Mouse (Mus musculus): ENCODE data around the gene Bak1. TPM values are rescaled to one million over a fixed set of nuclear protein-coding genes. Genes with fewer than 3 reads are reported as not detected.
"Not testable (repeated sequence)": the region's sequence is repeated elsewhere in the genome, so short reads cannot be mapped to it uniquely, and the experiment has no call there.

Bak1 gene
- polyA plus RNA-seq, 1 experiment from 2014 or later = 2.6 TPM

DNA sequence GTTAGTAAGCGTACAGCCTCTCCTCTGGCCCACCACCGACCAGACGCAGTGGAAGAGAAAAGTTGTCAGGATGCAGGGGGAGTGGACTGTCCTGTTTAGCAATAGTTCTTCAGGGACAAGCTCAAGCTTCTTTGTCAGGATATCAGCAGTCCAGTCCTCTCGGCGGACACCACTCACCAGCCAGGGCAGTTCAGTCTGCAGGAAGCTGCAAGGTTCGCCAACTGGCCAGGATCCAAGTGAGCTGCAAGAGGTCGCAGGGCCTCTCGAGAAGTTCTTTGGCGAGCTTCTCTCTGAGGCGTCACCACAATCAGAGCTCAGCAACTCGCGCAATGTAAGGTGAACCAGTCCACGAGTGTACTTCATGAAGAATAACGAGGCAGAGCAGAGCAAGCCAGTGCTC, 34.4 kb downstream of the Bak1 start:
- Histone ChIP-seq H3K9me3 (replicated peaks; ENCODE audit: control insufficient read depth, low read length) (no peaks in the 10 kb centered on the region), H3K4me1 (ENCODE audit: control insufficient read depth, low read depth, low read length) (no peaks in the 10 kb centered on the region), H3K4me2 (ENCODE audit: low read depth, low read length) (no peak overlapping the region), H3K4me3 (ENCODE audit: low read depth, low read length) (no peak overlapping the region), H3K27ac (ENCODE audit: low read length) (no peak overlapping the region), H3K36me3 (ENCODE audit: control insufficient read depth, insufficient read depth) (no peaks in the 10 kb centered on the region), H3K27me3 (ENCODE audit: control insufficient read depth, insufficient read depth, low read depth, low read length) (no peaks in the 10 kb centered on the region), H3K9ac (ENCODE audit: low read depth, low read length) (no peak overlapping the region)
- 68% methylated on average over 14 of the region's 14 CpGs for WGBS (ENCODE audit: insufficient replicate concordance)
- no peak for ATAC-seq (ENCODE audit: low read depth)

- Histone ChIP-seq H3K9me3 (replicated peaks; ENCODE audit: control insufficient read depth, low read length) (no peaks in the 10 kb centered on the region), H3K9ac (ENCODE audit: low read depth, low read length) (no peak overlapping the region), H3K27ac (ENCODE audit: low read length) (no peak overlapping the region), H3K4me3 (ENCODE audit: low read depth, low read length) (no peak overlapping the region), H3K4me2 (ENCODE audit: low read depth, low read length) (no peak overlapping the region), H3K4me1 (ENCODE audit: control insufficient read depth, low read depth, low read length) (no peaks in the 10 kb centered on the region), H3K27me3 (ENCODE audit: control insufficient read depth, insufficient read depth, low read depth, low read length) (no peaks in the 10 kb centered on the region), H3K36me3 (ENCODE audit: control insufficient read depth, insufficient read depth) (no peaks in the 10 kb centered on the region)
- no peak for ATAC-seq (ENCODE audit: low read depth)
Measured at GRCm38 (mm10) chr17:26990521-26990920, 38.3 kb downstream of the Bak1 start.

DNA sequence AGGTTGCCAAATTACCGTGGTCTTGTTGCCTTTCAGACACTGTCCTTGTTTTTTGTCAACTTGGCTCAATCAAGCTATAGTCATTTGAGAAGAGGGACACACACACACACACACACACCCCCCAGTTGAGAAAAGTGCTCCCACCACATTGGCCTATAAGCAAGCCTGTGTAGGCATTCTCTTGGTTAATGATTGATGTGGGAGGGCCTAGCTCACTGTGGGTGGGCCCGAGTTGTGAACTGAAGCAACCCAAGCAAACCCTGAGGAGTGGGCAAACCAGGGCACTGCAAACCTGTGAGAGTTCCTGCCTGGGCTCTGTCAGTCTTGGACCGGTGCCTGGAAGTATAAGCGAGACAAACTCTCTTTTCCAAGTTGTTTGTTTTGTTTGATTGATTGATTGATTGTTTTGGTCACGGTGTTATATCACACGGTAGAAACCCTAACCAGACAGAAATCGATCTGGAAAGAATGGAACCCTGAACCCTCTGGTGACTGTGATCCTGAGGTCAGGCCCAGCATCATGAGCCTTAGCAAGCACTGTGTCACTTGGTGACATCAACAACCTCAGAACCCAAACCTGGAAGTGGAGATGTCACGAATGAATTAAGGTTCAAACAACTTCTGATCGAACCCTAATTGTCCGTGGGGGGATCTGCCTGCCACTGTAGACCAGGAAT, 43.2 kb downstream of the Bak1 start:
- peak; percentile 77 for ATAC-seq (ENCODE audit: low read depth)
- WGBS (ENCODE audit: insufficient replicate concordance) = 65% methylated on average over 10 of the region's 10 CpGs
- no peak overlapping the region for H3K4me2 ChIP-seq (ENCODE audit: low read depth, low read length)

GRCm38 (mm10) chr17:26983382-26983781, 45.4 kb downstream of the Bak1 start:
- 81% methylated on average over 4 of the region's 4 CpGs for WGBS (ENCODE audit: insufficient replicate concordance)
- Histone ChIP-seq H3K36me3 (ENCODE audit: control insufficient read depth, insufficient read depth) (no peaks in the 10 kb centered on the region), H3K4me2 (ENCODE audit: low read depth, low read length) (no peak overlapping the region), H3K4me3 (ENCODE audit: low read depth, low read length) (no peak overlapping the region), H3K27ac (ENCODE audit: low read length) (no peak overlapping the region), H3K4me1 (ENCODE audit: control insufficient read depth, low read depth, low read length) (no peaks in the 10 kb centered on the region), H3K27me3 (ENCODE audit: control insufficient read depth, insufficient read depth, low read depth, low read length) (no peaks in the 10 kb centered on the region), H3K9ac (ENCODE audit: low read depth, low read length) (no peak overlapping the region), H3K9me3 (replicated peaks; ENCODE audit: control insufficient read depth, low read length) (no peaks in the 10 kb centered on the region)
- no peak for ATAC-seq (ENCODE audit: low read depth)

More for the DNA sequence above, 43.2 kb downstream of the Bak1 start:
- Histone ChIP-seq H3K27ac (ENCODE audit: low read length) (no peak overlapping the region), H3K36me3 (ENCODE audit: control insufficient read depth, insufficient read depth) (no peaks in the 10 kb centered on the region), H3K4me1 (ENCODE audit: control insufficient read depth, low read depth, low read length) (no peaks in the 10 kb centered on the region), H3K27me3 (ENCODE audit: control insufficient read depth, insufficient read depth, low read depth, low read length) (no peaks in the 10 kb centered on the region), H3K9me3 (replicated peaks; ENCODE audit: control insufficient read depth, low read length) (no peaks in the 10 kb centered on the region), H3K9ac (ENCODE audit: low read depth, low read length) (no peak overlapping the region), H3K4me3 (ENCODE audit: low read depth, low read length) (no peak overlapping the region)

GRCm38 (mm10) chr17:26981050-26981449, 47.8 kb downstream of the Bak1 start:
- WGBS (ENCODE audit: insufficient replicate concordance) = 14% methylated on average over 2 of the region's 2 CpGs
- H3K27ac ChIP-seq (ENCODE audit: low read length) = no peak overlapping the region
- H3K36me3 ChIP-seq (ENCODE audit: control insufficient read depth, insufficient read depth) = peaks cover 7% of the 10 kb centered on the region
- no peak overlapping the region for H3K4me2 ChIP-seq (ENCODE audit: low read depth, low read length)
- H3K9me3 ChIP-seq (replicated peaks; ENCODE audit: control insufficient read depth, low read length) = no peaks in the 10 kb centered on the region
- no peaks in the 10 kb centered on the region for H3K4me1 ChIP-seq (ENCODE audit: control insufficient read depth, low read depth, low read length)
- ATAC-seq (ENCODE audit: low read depth) = no peak
- H3K27me3 ChIP-seq (ENCODE audit: control insufficient read depth, insufficient read depth, low read depth, low read length) = no peaks in the 10 kb centered on the region
- H3K4me3 ChIP-seq (ENCODE audit: low read depth, low read length) = no peak overlapping the region
- H3K9ac ChIP-seq (ENCODE audit: low read depth, low read length) = no peak overlapping the region

- peaks cover 10% of the 10 kb centered on the region for H3K36me3 ChIP-seq (ENCODE audit: control insufficient read depth, insufficient read depth)
- ATAC-seq (ENCODE audit: low read depth) = no peak
- WGBS (ENCODE audit: insufficient replicate concordance) = 45% methylated on average over 2 of the region's 2 CpGs
Measured at GRCm38 (mm10) chr17:26979426-26979825, 49.4 kb downstream of the Bak1 start.

DNA sequence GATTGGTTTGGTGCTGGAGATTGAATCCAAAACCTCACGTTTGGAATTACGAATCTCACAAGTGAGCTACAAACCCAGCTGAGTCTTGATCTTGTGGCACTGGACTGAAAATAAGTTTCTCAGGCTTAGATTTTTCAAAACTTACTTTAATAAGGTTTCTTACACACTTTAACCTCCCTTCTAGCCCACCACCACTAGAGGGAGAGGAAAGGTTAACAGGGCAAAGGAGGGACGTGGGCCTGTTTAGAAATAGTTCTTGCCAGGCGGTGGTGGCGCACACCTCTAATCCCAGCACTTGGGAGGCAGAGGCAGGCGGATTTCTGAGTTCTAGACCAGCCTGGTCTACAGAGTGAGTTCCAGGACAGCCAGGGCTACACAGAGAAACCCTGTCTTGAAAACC, 51.5 kb downstream of the Bak1 start:
- not testable (repeated sequence) for H3K4me2 ChIP-seq (ENCODE audit: low read depth, low read length); H3K27ac ChIP-seq (ENCODE audit: low read length); H3K27me3 ChIP-seq (ENCODE audit: control insufficient read depth, insufficient read depth, low read depth, low read length); H3K4me3 ChIP-seq (ENCODE audit: low read depth, low read length); H3K9me3 ChIP-seq (replicated peaks; ENCODE audit: control insufficient read depth, low read length); ATAC-seq (ENCODE audit: low read depth); H3K9ac ChIP-seq (ENCODE audit: low read depth, low read length)
- Histone ChIP-seq H3K4me1 (ENCODE audit: control insufficient read depth, low read depth, low read length) (peaks cover 20% of the 10 kb centered on the region), H3K36me3 (ENCODE audit: control insufficient read depth, insufficient read depth) (peaks cover 10% of the 10 kb centered on the region)
- WGBS (ENCODE audit: insufficient replicate concordance) = 75% methylated on average over 6 of the region's 6 CpGs

More at GRCm38 (mm10) chr17:26979426-26979825, 49.4 kb downstream of the Bak1 start:
- Histone ChIP-seq H3K4me3 (ENCODE audit: low read depth, low read length) (no peak overlapping the region), H3K4me1 (ENCODE audit: control insufficient read depth, low read depth, low read length) (peaks cover 10% of the 10 kb centered on the region), H3K4me2 (ENCODE audit: low read depth, low read length) (no peak overlapping the region), H3K27ac (ENCODE audit: low read length) (no peak overlapping the region), H3K9ac (ENCODE audit: low read depth, low read length) (no peak overlapping the region), H3K27me3 (ENCODE audit: control insufficient read depth, insufficient read depth, low read depth, low read length) (no peaks in the 10 kb centered on the region), H3K9me3 (replicated peaks; ENCODE audit: control insufficient read depth, low read length) (no peaks in the 10 kb centered on the region)

- no peak overlapping the region for H3K9ac ChIP-seq (ENCODE audit: low read depth, low read length)
- no peaks in the 10 kb centered on the region for H3K27me3 ChIP-seq (ENCODE audit: control insufficient read depth, insufficient read depth, low read depth, low read length)
- no peak overlapping the region for H3K4me3 ChIP-seq (ENCODE audit: low read depth, low read length)
- ATAC-seq (ENCODE audit: low read depth) = no peak
- H3K36me3 ChIP-seq (ENCODE audit: control insufficient read depth, insufficient read depth) = peaks cover 10% of the 10 kb centered on the region
- no peaks in the 10 kb centered on the region for H3K9me3 ChIP-seq (replicated peaks; ENCODE audit: control insufficient read depth, low read length)
- no peak overlapping the region for H3K4me2 ChIP-seq (ENCODE audit: low read depth, low read length)
- H3K27ac ChIP-seq (ENCODE audit: low read length) = no peak overlapping the region
- peaks cover 28% of the 10 kb centered on the region for H3K4me1 ChIP-seq (ENCODE audit: control insufficient read depth, low read depth, low read length)
Measured at GRCm38 (mm10) chr17:26975415-26975814, 53.4 kb downstream of the Bak1 start.

GRCm38 (mm10) chr17:26974547-26974946, 54.3 kb downstream of the Bak1 start:
- WGBS (ENCODE audit: insufficient replicate concordance) = 83% methylated on average over 15 of the region's 15 CpGs
- H3K4me1 ChIP-seq (ENCODE audit: control insufficient read depth, low read depth, low read length) = peaks cover 28% of the 10 kb centered on the region
- H3K36me3 ChIP-seq (ENCODE audit: control insufficient read depth, insufficient read depth) = peaks cover 10% of the 10 kb centered on the region
- peak overlapping the region; percentile 96; the same call in 1 of the 2 replicates for H3K4me2 ChIP-seq (ENCODE audit: low read depth, low read length)
- H3K9me3 ChIP-seq (replicated peaks; ENCODE audit: control insufficient read depth, low read length) = no peaks in the 10 kb centered on the region
- no peak overlapping the region for H3K9ac ChIP-seq (ENCODE audit: low read depth, low read length)
- H3K4me3 ChIP-seq (ENCODE audit: low read depth, low read length) = no peak overlapping the region
- H3K27ac ChIP-seq (ENCODE audit: low read length) = no peak overlapping the region
- no peak for ATAC-seq (ENCODE audit: low read depth)
- no peaks in the 10 kb centered on the region for H3K27me3 ChIP-seq (ENCODE audit: control insufficient read depth, insufficient read depth, low read depth, low read length)

All from liver, embryonic 16.5 days (tissue).